Comparison of ENCODE assay signal across 8 mouse cellular contexts in genomic region chr3:131245766-131246578, GRCm38 (mm10). TPM values are rescaled to one million over a fixed set of nuclear protein-coding genes. Genes with fewer than 3 reads are reported as not detected.
DNase-seq lines count a peak whose midpoint lies in the region; ATAC-seq and TF ChIP-seq lines count a peak whose summit lies in the region.

No protein-coding gene starts in this region.

- DNase-seq in MEL (ENCODE audit: low read depth, low spot score): peak; percentile 71
- peak; percentile 49 for DNase-seq in c-Kit-positive CD71-negative TER-119-negative erythroid progenitor cells, embryonic 14.5 days (ENCODE audit: low read depth)
- DNase-seq in forebrain, embryonic 14.5 days (ENCODE audit: low spot score): peak; percentile 86
- peak; percentile 83 for DNase-seq in heart, postnatal 4 days
- peak; percentile 68 to 80 for DNase-seq in layer of hippocampus, adult 2 months (ENCODE audit: low spot score in 2 of 2)
- peak; percentile 69 for DNase-seq in ovary, postnatal 14 days (ENCODE audit: low spot score)
- peak; percentile 41 for DNase-seq in yolk sac, embryonic 10.5 days (ENCODE audit: low spot score)

- peak; percentile 67 for ATAC-seq in forebrain, embryonic 14.5 days
- ATAC-seq in lung, embryonic 15.5 days (ENCODE audit: borderline replicate concordance, extremely low read depth, low FRiP score, low TSS enrichment): peak; percentile 49

- 57% methylated on average over 11 of the region's 11 CpGs for WGBS in forebrain, embryonic 14.5 days
- 55% methylated on average over 11 of the region's 11 CpGs for WGBS in lung, embryonic 15.5 days

- H3K9ac ChIP-seq in MEL (ENCODE audit: control insufficient read depth, low read depth, low read length, poor library complexity, severe bottlenecking): no peak overlapping the region
- no peak overlapping the region for H3K9ac ChIP-seq in forebrain, embryonic 14.5 days (ENCODE audit: low read length)
- H3K9ac ChIP-seq in lung, embryonic 15.5 days: no peak overlapping the region

- TF ChIP-seq EP300 in MEL (IDR thresholded peaks at IDR 0.05; ENCODE audit: low read depth in 1 of 2, low read length in 2 of 2): no peak

- TF ChIP-seq CTCF in MEL (IDR thresholded peaks at IDR 0.05 in 2 of 3, conservative IDR thresholded peaks at IDR 0.05 in 1 of 3; ENCODE audit: control insufficient read depth in 1 of 3, insufficient read depth in 1 of 3, low read depth in 2 of 3, low read length in 3 of 3, poor library complexity in 1 of 3, severe bottlenecking in 1 of 3): peak; percentile 74 to 85 (median 78)
- peak; percentile 80 for TF ChIP-seq CTCF in layer of hippocampus, adult 2 months (conservative IDR thresholded peaks at IDR 0.05)

- no peak overlapping the region for H3K4me3 ChIP-seq in MEL (ENCODE audit: control insufficient read depth in 1 of 2, insufficient read depth in 1 of 2, low read depth in 2 of 2, low read length in 2 of 2)
- H3K4me3 ChIP-seq in forebrain, embryonic 14.5 days (ENCODE audit: low read depth, low read length): no peak overlapping the region
- H3K4me3 ChIP-seq in layer of hippocampus, adult 2 months: no peak overlapping the region
- no peak overlapping the region for H3K4me3 ChIP-seq in lung, embryonic 15.5 days

- no peaks in the 10 kb centered on the region for H3K36me3 ChIP-seq in MEL (ENCODE audit: control insufficient read depth in 1 of 2, insufficient read depth in 2 of 2, low read length in 2 of 2)
- H3K36me3 ChIP-seq in forebrain, embryonic 14.5 days (ENCODE audit: control insufficient read depth, insufficient read depth, low read length): no peaks in the 10 kb centered on the region
- H3K36me3 ChIP-seq in lung, embryonic 15.5 days: peaks cover 36% of the 10 kb centered on the region

- H3K27ac ChIP-seq in MEL (ENCODE audit: control insufficient read depth, low read depth, low read length): no peak overlapping the region
- no peak overlapping the region for H3K27ac ChIP-seq in forebrain, embryonic 14.5 days (ENCODE audit: low read depth, low read length)
- H3K27ac ChIP-seq in layer of hippocampus, adult 2 months: no peak overlapping the region
- no peak overlapping the region for H3K27ac ChIP-seq in lung, embryonic 15.5 days

- TF ChIP-seq RAD21 in MEL (IDR thresholded peaks at IDR 0.05; ENCODE audit: low read depth, low read length): peak; percentile 69

- no peaks in the 10 kb centered on the region for H3K9me3 ChIP-seq in MEL (replicated peaks; ENCODE audit: insufficient read depth, low read length)
- no peaks in the 10 kb centered on the region for H3K9me3 ChIP-seq in forebrain, embryonic 14.5 days (replicated peaks; ENCODE audit: control insufficient read depth, low read length)
- no peaks in the 10 kb centered on the region for H3K9me3 ChIP-seq in lung, embryonic 15.5 days

- no peak overlapping the region for H3K4me2 ChIP-seq in forebrain, embryonic 14.5 days (ENCODE audit: low read length)
- no peak overlapping the region for H3K4me2 ChIP-seq in lung, embryonic 15.5 days

- no peaks in the 10 kb centered on the region for H3K27me3 ChIP-seq in MEL (ENCODE audit: control insufficient read depth in 1 of 2, insufficient read depth in 2 of 2, low read length in 2 of 2)
- H3K27me3 ChIP-seq in forebrain, embryonic 14.5 days (replicated peaks; ENCODE audit: control insufficient read depth, insufficient read depth, low read length): no peaks in the 10 kb centered on the region
- no peaks in the 10 kb centered on the region for H3K27me3 ChIP-seq in lung, embryonic 15.5 days

- TF ChIP-seq POLR2A in MEL (IDR thresholded peaks at IDR 0.05; ENCODE audit: control insufficient read depth in 1 of 2, insufficient read depth in 1 of 2, low read depth in 1 of 2, low read length in 2 of 2, poor library complexity in 1 of 2): no peak

- H3K4me1 ChIP-seq in MEL (ENCODE audit: control insufficient read depth in 1 of 2, insufficient read depth in 2 of 2, low read length in 2 of 2): no peaks in the 10 kb centered on the region
- H3K4me1 ChIP-seq in forebrain, embryonic 14.5 days (ENCODE audit: control insufficient read depth, insufficient read depth, low read length): no peaks in the 10 kb centered on the region
- H3K4me1 ChIP-seq in lung, embryonic 15.5 days: 0 out of 2 replicates have a peak, but pooled peaks cover 6% of the 10 kb centered on the region

- no peaks in the 10 kb centered on the region for H3K79me2 ChIP-seq in MEL (ENCODE audit: control insufficient read depth, insufficient read depth, low read length, poor library complexity)

TF ChIP-seq in MEL, 35 proteins besides CTCF, POLR2A, EP300 and RAD21:
- TF ChIP-seq GATA1 (IDR thresholded peaks at IDR 0.05; ENCODE audit: low read depth, low read length) (no peak), SMC3 (IDR thresholded peaks at IDR 0.05; ENCODE audit: low read depth, low read length) (peak; percentile 57), MAX (IDR thresholded peaks at IDR 0.05; ENCODE audit: low read length) (no peak), ELF1 (IDR thresholded peaks at IDR 0.05; ENCODE audit: low read depth, low read length) (0 out of 2 replicates have a peak, but pooled peaks have one; percentile 21), MAFK (IDR thresholded peaks at IDR 0.05; ENCODE audit: borderline replicate concordance, low read depth, low read length) (no peak), NRF1 (IDR thresholded peaks at IDR 0.05; ENCODE audit: insufficient read depth, low read depth, low read length, poor library complexity, severe bottlenecking) (no peak), HCFC1 (IDR thresholded peaks at IDR 0.05; ENCODE audit: low read depth, low read length) (no peak), E2F4 (IDR thresholded peaks at IDR 0.05; ENCODE audit: borderline replicate concordance, low read depth, low read length) (no peak), ZC3H11A (IDR thresholded peaks at IDR 0.05; ENCODE audit: low read depth, low read length) (peak; percentile 27; the same call in 1 of the 2 replicates), TCF12 (IDR thresholded peaks at IDR 0.05; ENCODE audit: low read depth, low read length) (no peak), BHLHE40 (IDR thresholded peaks at IDR 0.05; ENCODE audit: borderline replicate concordance, low read depth, low read length) (peak; percentile 54; the same call in 1 of the 2 replicates), ZNF384 (IDR thresholded peaks at IDR 0.05; ENCODE audit: low read depth, low read length) (no peak), MEF2A (IDR thresholded peaks at IDR 0.05; ENCODE audit: extremely low read depth, insufficient replicate concordance, low read depth, low read length, poor library complexity, severe bottlenecking) (no peak), TBP (IDR thresholded peaks at IDR 0.05; ENCODE audit: low read depth, low read length) (no peak), ZKSCAN1 (IDR thresholded peaks at IDR 0.05; ENCODE audit: low read depth, low read length) (no peak), GABPA (IDR thresholded peaks at IDR 0.05; ENCODE audit: low read depth, low read length) (no peak), CHD1 (IDR thresholded peaks at IDR 0.05; ENCODE audit: low read depth, low read length) (no peak), KAT2A (conservative IDR thresholded peaks at IDR 0.05; ENCODE audit: low read depth, low read length) (no peak), CHD2 (IDR thresholded peaks at IDR 0.05; ENCODE audit: low read length) (peak; percentile 75)

RNA-seq across cellular contexts. Expression of gene Hadh, which starts 25.9 kb away (rescaled TPM):
- 39.1 and 42.3 TPM in 2 replicates for total RNA-seq in MEL (2012; rRNA removed)
- polyA plus RNA-seq in MEL (2012; ENCODE audit: insufficient read depth in 1 of 2, insufficient read length in 2 of 2, low read depth in 1 of 2, low replicate concordance in 2 of 2, missing spikeins in 1 of 2): 10 to 100 TPM in 1 of 2 experiments, not detected in 1; 66.9 TPM
- 31.1 and 34.1 TPM in 2 replicates for polyA plus RNA-seq in forebrain, embryonic 14.5 days (2014; fragmentation: Nextera tagmentation; extraction: Ambion mirVana)
- total RNA-seq in heart, postnatal 4 days (2021): 100 to 1,000 TPM; 416 to 432 TPM
- 10 to 100 TPM; 22.3 to 23.6 TPM for total RNA-seq in layer of hippocampus, adult 2 months (2021)
- 106 and 108 TPM in 2 replicates for polyA plus RNA-seq in lung, embryonic 15.5 days (2015; fragmentation: Nextera tagmentation; extraction: Ambion mirVana)

RNA-seq across cellular contexts. Expression of gene Cyp2u1, which starts 57.1 kb away (rescaled TPM):
- 3.5 and 4.5 TPM in 2 replicates for total RNA-seq in MEL (2012; rRNA removed)
- 1 to 10 TPM in 1 of 2 experiments, not detected in 1; 3.6 TPM for polyA plus RNA-seq in MEL (2012; ENCODE audit: insufficient read depth in 1 of 2, insufficient read length in 2 of 2, low read depth in 1 of 2, low replicate concordance in 2 of 2, missing spikeins in 1 of 2)
- polyA plus RNA-seq in forebrain, embryonic 14.5 days (2014; fragmentation: Nextera tagmentation; extraction: Ambion mirVana): 3.4 and 5.0 TPM in 2 replicates
- total RNA-seq in heart, postnatal 4 days (2021): 10 to 100 TPM; 23.9 to 25.0 TPM
- 10 to 100 TPM; 16.8 to 19.5 TPM for total RNA-seq in layer of hippocampus, adult 2 months (2021)
- 2.2 and 2.5 TPM in 2 replicates for polyA plus RNA-seq in lung, embryonic 15.5 days (2015; fragmentation: Nextera tagmentation; extraction: Ambion mirVana)
